Mouse (Mus musculus) cerebellum, adult 9-11 months (tissue): Measurements from ENCODE around the gene Olfr849.

Experiments used
- DNase-seq: peaks from one replicate; pipeline ENCODE4 v3.0.0; 2022

Gene Olfr849

GRCm38 (mm10) chr9:19439966-19440365, at the start of gene Olfr849:
Olfr849 (plus strand) TSS chr9:19440266.
- DNase-seq = no peak

DNA sequence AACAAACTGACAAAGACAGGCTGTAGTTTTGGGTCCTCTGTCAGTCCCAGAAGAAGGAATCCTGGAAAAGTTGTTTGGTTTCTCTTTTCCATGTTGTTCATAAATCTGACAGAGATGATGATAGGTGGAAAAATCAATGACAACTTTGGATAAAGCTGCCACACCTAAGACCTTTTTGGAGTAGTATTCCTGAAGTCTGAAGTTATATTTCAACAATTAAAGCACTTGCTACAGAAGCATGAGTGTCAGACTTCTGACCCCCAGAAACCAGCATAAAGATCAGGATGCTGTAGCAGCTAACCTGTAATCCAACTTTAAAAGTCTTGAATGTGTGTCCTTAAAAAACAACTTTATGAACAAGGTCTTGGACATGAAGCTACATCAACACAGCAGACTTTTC, 38.1 kb downstream of the Olfr849 start, which contains the start of gene Olfr850:
Gene Olfr850, minus strand, starts transcription at position 101 of the 400 bp plus-strand sequence.
- DNase-seq = no peak

- DNase-seq = no peak
These were observed 52.9 kb downstream of the Olfr849 start, which contains the start of gene Olfr851 for GRCm38 (mm10) chr9:19492995-19493394. Olfr851 (plus strand) TSS chr9:19493295.
